Mouse (Mus musculus) ES-E14 (cell line): ENCODE measurements around the gene Tbc1d7.

Source experiments
- CHD2 ChIP-seq: IDR thresholded peaks from 2 replicates; pipeline ENCODE4 v1.6.1; 2014; ENCODE audit warnings: mild to moderate bottlenecking, low read depth, low read length, inconsistent platforms
- HCFC1 ChIP-seq: IDR thresholded peaks from 2 replicates; pipeline ENCODE4 v1.6.1; 2012; ENCODE audit warnings: low read length, inconsistent platforms, borderline replicate concordance; ENCODE audit not compliant: insufficient read depth
- ZC3H11A ChIP-seq: IDR thresholded peaks from 2 replicates; pipeline ENCODE4 v1.6.1; 2012; ENCODE audit warnings: low read depth, mild to moderate bottlenecking, inconsistent platforms, low read length, borderline replicate concordance
- ZNF384 ChIP-seq: IDR thresholded peaks from 2 replicates; pipeline ENCODE4 v1.6.1; 2012; ENCODE audit warnings: low read depth, low read length, inconsistent platforms

DNA sequence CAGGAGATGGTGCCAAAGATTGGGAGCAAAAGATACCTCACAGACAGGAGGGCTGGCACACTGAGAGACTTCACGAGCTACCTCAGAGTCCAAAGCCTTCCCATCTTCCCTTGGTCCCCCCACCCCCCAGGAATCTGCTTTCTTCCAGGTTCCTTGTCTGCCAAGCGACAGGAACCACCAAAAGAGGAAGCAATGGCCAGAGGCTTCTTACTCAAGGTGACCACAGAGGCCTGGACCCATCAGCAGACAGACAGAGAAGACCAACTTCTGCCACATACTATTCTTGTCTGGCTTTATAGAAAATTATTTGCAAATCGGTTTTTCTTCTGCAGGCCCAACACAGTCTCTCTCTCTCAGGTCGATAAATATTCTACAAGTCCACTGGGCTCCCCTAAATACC is 46.4 kb upstream of the Tbc1d7 start:
- TF ChIP-seq ZC3H11A (no peak), CHD2 (no peak), HCFC1 (no peak), ZNF384 (no peak)
